Mouse (Mus musculus) CH12.LX (cell line): Measurements from ENCODE around the gene Pip4k2c. TPM values are rescaled to one million over a fixed set of nuclear protein-coding genes. Genes with fewer than 3 reads are reported as not detected.

Experiments used
- DNase-seq: peaks from one replicate; pipeline ENCODE4 v3.0.0-alpha.2; 2013; ENCODE audit errors: extremely low read depth
- H3K27ac ChIP-seq: 2 replicates; pipeline ENCODE4 v1.5.1; 2012; ENCODE audit warnings: low read depth, mild to moderate bottlenecking, control low read depth, moderate library complexity; ENCODE audit not compliant: insufficient read depth
- H3K27me3 ChIP-seq: replicated peaks from 2 replicates; pipeline ENCODE3; 2012; ENCODE audit warnings: inconsistent platforms
- H3K36me3 ChIP-seq, 2 experiments: replicated peaks in 1 of 2; 2 replicates each; pipeline versions ENCODE3 to v1.6.1; 2012; ENCODE audit warnings: inconsistent platforms in 1 of 2, low read length in 1 of 2, mild to moderate bottlenecking in 1 of 2, mixed read lengths in 1 of 2, moderate library complexity in 1 of 2; ENCODE audit not compliant: control insufficient read depth in 1 of 2, insufficient read depth in 1 of 2
- H3K4me1 ChIP-seq, 2 experiments: 2 replicates each; pipeline ENCODE4 v1.6.1; 2012; ENCODE audit warnings: inconsistent platforms in 1 of 2, moderate library complexity in 1 of 2; ENCODE audit not compliant: insufficient read depth in 2 of 2, control insufficient read depth in 1 of 2
- H3K4me2 ChIP-seq: 2 replicates; pipeline ENCODE4 v1.6.1; 2012; ENCODE audit warnings: low read depth, mild to moderate bottlenecking, control low read depth; ENCODE audit not compliant: poor library complexity, insufficient read depth, severe bottlenecking
- H3K4me3 ChIP-seq, 3 experiments: fragments of 150-350 bp in 1 of 3; sonication (generic) in 1 of 3; replicated peaks in 1 of 3; 2 replicates each; pipeline versions ENCODE3 to v1.5.1; 2011 to 2012; ENCODE audit warnings: low read depth in 2 of 3, low read length in 2 of 3, mild to moderate bottlenecking in 2 of 3, moderate library complexity in 2 of 3, control low read depth in 1 of 3, improper control_type of control experiment in 1 of 3, inconsistent platforms in 1 of 3, mixed read lengths in 1 of 3; ENCODE audit not compliant: poor library complexity in 1 of 3
- H3K79me2 ChIP-seq: replicated peaks from 2 replicates; pipeline ENCODE4 v1.6.1; 2012; ENCODE audit warnings: mild to moderate bottlenecking, moderate library complexity; ENCODE audit not compliant: control insufficient read depth, poor library complexity, insufficient read depth, severe bottlenecking; ENCODE audit errors: extremely low read depth
- H3K9ac ChIP-seq: 2 replicates; pipeline ENCODE4 v1.6.1; 2012; ENCODE audit warnings: low read depth, mild to moderate bottlenecking, control low read depth, moderate library complexity; ENCODE audit not compliant: insufficient read depth
- H3K9me3 ChIP-seq: replicated peaks from 2 replicates; pipeline ENCODE3; 2012; ENCODE audit warnings: low read length, inconsistent platforms, mixed read lengths
- BHLHE40 ChIP-seq: IDR thresholded peaks from 2 replicates; pipeline ENCODE4 v1.6.1; 2011; ENCODE audit warnings: mild to moderate bottlenecking, low read depth, low read length, improper control_type of control experiment
- CHD2 ChIP-seq: IDR thresholded peaks from 2 replicates; pipeline ENCODE4 v1.6.1; 2011; ENCODE audit warnings: low read length, improper control_type of control experiment
- CTCF ChIP-seq, 2 experiments: IDR thresholded peaks in 1 of 2; conservative IDR thresholded peaks in 1 of 2; 2 replicates each; pipeline ENCODE4 v1.5.1; 2011 to 2012; ENCODE audit warnings: low read depth in 2 of 2, low read length in 2 of 2, improper control_type of control experiment in 1 of 2, inconsistent platforms in 1 of 2, mild to moderate bottlenecking in 1 of 2, moderate library complexity in 1 of 2
- IRF4 ChIP-seq: IDR thresholded peaks from 2 replicates; pipeline ENCODE4 v1.6.1; 2014; ENCODE audit warnings: low read depth, mild to moderate bottlenecking, inconsistent platforms, low read length, improper control_type of control experiment
- KAT2A ChIP-seq: IDR thresholded peaks from 2 replicates; pipeline ENCODE4 v1.6.1; 2012; ENCODE audit warnings: low read length, improper control_type of control experiment, inconsistent platforms; ENCODE audit not compliant: insufficient replicate concordance
- MAFK ChIP-seq: IDR thresholded peaks from 2 replicates; pipeline ENCODE4 v1.6.1; 2011; ENCODE audit warnings: low read length, improper control_type of control experiment; ENCODE audit not compliant: insufficient replicate concordance
- MXI1 ChIP-seq: IDR thresholded peaks from 2 replicates; pipeline ENCODE4 v1.6.1; 2011; ENCODE audit warnings: mild to moderate bottlenecking, low read depth, low read length, improper control_type of control experiment
- MYC ChIP-seq: IDR thresholded peaks from 2 replicates; pipeline ENCODE4 v1.6.1; 2011; ENCODE audit warnings: low read depth, mild to moderate bottlenecking, improper control_type of control experiment, low read length
- POLR2AphosphoS2 ChIP-seq: IDR thresholded peaks from 2 replicates; pipeline ENCODE4 v1.6.1; 2011; ENCODE audit warnings: low read depth, low read length, improper control_type of control experiment
- RAD21 ChIP-seq: IDR thresholded peaks from 2 replicates; pipeline ENCODE4 v1.6.1; 2011; ENCODE audit warnings: low read depth, mild to moderate bottlenecking, low read length, improper control_type of control experiment, moderate library complexity
- RCOR1 ChIP-seq: conservative IDR thresholded peaks from 2 replicates; pipeline ENCODE4 v1.6.1; 2012; ENCODE audit warnings: low read depth, mild to moderate bottlenecking, inconsistent platforms, low read length, improper control_type of control experiment
- TBP ChIP-seq: conservative IDR thresholded peaks from 2 replicates; pipeline ENCODE4 v1.6.1; 2011; ENCODE audit warnings: low read depth, low read length, improper control_type of control experiment
- UBTF ChIP-seq: IDR thresholded peaks from 2 replicates; pipeline ENCODE4 v1.6.1; 2012; ENCODE audit warnings: low read depth, mild to moderate bottlenecking, inconsistent platforms, low read length, improper control_type of control experiment, moderate library complexity
- ZC3H11A ChIP-seq: IDR thresholded peaks from 2 replicates; pipeline ENCODE4 v1.6.1; 2012; ENCODE audit warnings: low read depth, mild to moderate bottlenecking, inconsistent platforms, low read length, improper control_type of control experiment
- ZKSCAN1 ChIP-seq: IDR thresholded peaks from 2 replicates; pipeline ENCODE4 v1.6.1; 2012; ENCODE audit warnings: low read depth, inconsistent platforms, low read length, improper control_type of control experiment, borderline replicate concordance
- ZMIZ1 ChIP-seq: IDR thresholded peaks from 2 replicates; pipeline ENCODE4 v1.6.1; 2012; ENCODE audit warnings: low read depth, mild to moderate bottlenecking, inconsistent platforms, low read length, improper control_type of control experiment
- ZNF384 ChIP-seq: IDR thresholded peaks from 2 replicates; pipeline ENCODE4 v1.6.1; 2012; ENCODE audit warnings: low read depth, low read length, improper control_type of control experiment, inconsistent platforms
- dilution Hi-C: fragments of 300-500 bp; cut with MboI; formaldehyde crosslinking; loops from 2 replicates; pipeline ENCODE4 v1.14.3; 2020; ENCODE audit warnings: low sequenced_read_pairs; ENCODE audit not compliant: extremely low pct_unique_long_range_greater_than_20kb, extremely low pct_ligation_motif_present
- in situ Hi-C: fragments of 300-500 bp; cut with MboI; formaldehyde crosslinking; loops from 3 replicates; pipeline ENCODE4 v1.14.3; 2019; ENCODE audit warnings: low sequenced_read_pairs, low pct_ligation_motif_present, low pct_unique_long_range_greater_than_20kb, mixed read lengths
- polyA plus RNA-seq: library from polyadenylated mRNA; unstranded; fragments of >175 nt; gene quantifications from 2 replicates; pipeline ENCODE4 v1.2.1, GENCODE M21; 2012; ENCODE audit warnings: low read depth; ENCODE audit not compliant: insufficient read length
- total RNA-seq, 2 experiments: library from RNA; depleted of rRNA; stranded (reverse); fragments of 300-350 nt in 1 of 2; fragments of >200 nt in 1 of 2; gene quantifications; 2 replicates each; pipeline ENCODE4 v1.2.3; 2012 to 2014

Pip4k2c gene
- total and polyA plus RNA-seq, 3 experiments: 13.3 to 24.7 (median 22.7) TPM

DNA sequence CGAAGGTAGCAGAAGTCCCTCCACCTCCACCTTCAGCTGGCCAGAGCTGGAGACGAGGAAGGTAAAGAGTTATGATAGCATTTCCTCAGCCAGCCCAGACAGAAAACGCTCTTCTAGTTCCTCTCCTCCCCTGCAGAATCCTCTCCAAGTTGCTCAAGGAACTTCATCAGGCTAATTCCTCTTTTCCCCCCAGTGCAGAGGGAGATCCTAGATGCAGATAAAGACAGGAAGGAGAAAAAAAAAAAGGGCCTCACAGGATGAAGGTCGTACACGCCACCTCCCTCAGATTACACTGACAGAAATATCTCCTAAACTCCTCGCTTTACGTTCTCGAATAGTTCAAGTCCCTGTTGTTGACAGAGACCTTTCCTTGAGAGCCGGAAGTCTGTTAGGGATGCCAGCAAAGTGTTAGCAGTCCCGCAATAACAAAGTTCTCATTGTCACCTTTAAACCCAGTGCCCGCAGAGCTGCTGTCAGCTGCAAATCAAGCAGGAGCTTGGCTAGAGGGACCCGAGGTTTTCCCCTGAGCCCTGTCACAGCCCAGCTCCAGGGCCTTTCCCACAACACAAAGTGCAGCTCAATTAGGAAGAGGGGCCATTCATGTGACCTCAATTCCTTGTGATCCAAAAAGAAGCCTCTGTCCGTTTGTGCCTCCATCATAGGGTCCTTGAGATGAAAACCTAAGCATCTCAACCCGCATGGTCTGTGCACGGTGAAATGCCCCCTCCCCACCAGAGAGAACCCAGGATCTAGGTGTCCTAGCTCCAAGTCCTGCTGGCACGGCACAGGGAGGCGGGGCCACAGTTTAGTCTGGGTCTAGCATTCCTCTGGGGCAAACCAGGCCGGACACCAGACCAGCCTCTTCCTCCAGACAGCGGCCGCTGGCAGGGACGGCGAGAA is 16.7 kb downstream of the Pip4k2c start:
- no peak for DNase-seq
- Histone ChIP-seq H3K79me2 (no peaks in the 10 kb centered on the region), H3K4me3 (peak overlapping the region; percentile 67 to 87 (median 74)), H3K4me2 (peak overlapping the region; percentile 74), H3K27ac (no peak overlapping the region)
- in situ Hi-C loops: loop anchor here (5.0 kb wide), 1 partner anchor 43 kb away; no protein-coding TSS in a partner anchor
- no peak for TF ChIP-seq TBP
- TF ChIP-seq BHLHE40: no peak
- no peak for TF ChIP-seq RAD21
- TF ChIP-seq ZNF384: 0 out of 2 replicates have a peak, but pooled peaks have one; percentile 27
- TF ChIP-seq MXI1: peak; percentile 16; the same call in 1 of the 2 replicates
- no peak for TF ChIP-seq CTCF (conservative IDR thresholded peaks at IDR 0.05 in 1 of 2, IDR thresholded peaks at IDR 0.05 in 1 of 2; ENCODE audit: low read depth in 2 of 2, low read length in 2 of 2)
- TF ChIP-seq, all 38 proteins: peak for 2
- Histone ChIP-seq H3K36me3 (peaks cover 40 to 60% of the 10 kb centered on the region in 2 experiments), H3K9me3 (no peaks in the 10 kb centered on the region), H3K9ac (peak overlapping the region; percentile 78), H3K27me3 (no peaks in the 10 kb centered on the region), H3K4me1 (peaks cover 3 to 31% of the 10 kb centered on the region in 2 experiments; a peak in 3 of 4 replicates)
- dilution Hi-C loops: no loop called here

DNA sequence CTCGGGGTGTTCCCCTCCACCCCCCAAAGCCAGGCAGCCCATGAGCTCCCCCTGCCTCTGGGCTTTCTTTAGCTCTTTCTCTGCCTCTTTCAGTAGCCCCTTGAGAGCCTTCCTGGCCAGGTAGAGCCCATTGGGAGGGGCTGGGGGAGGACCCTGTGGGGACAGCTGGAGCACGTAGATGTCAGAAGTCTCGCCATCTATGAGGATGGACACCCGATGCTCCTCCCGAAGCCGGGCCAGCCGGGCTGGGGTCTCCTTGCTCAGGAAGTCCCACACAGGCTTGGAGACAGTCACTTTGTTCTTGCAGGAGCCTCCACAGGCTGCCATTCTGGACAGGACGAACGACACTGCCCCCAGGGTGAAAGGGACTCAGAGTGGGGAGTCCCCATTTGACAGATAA is 18.4 kb downstream of the Pip4k2c start:
- H3K9me3 ChIP-seq: no peaks in the 10 kb centered on the region
- DNase-seq: no peak
- peaks cover 3 to 37% of the 10 kb centered on the region in 2 experiments; a peak in 3 of 4 replicates for H3K4me1 ChIP-seq
- H3K36me3 ChIP-seq: peaks cover 25 to 44% of the 10 kb centered on the region in 2 experiments
- H3K4me3 ChIP-seq: no peak overlapping the region
- dilution Hi-C loops: no loop called here
- H3K79me2 ChIP-seq: no peaks in the 10 kb centered on the region
- H3K27ac ChIP-seq: no peak overlapping the region
- TF ChIP-seq KAT2A (no peak), IRF4 (no peak), ZMIZ1 (no peak), ZKSCAN1 (no peak), POLR2AphosphoS2 (no peak), ZC3H11A (no peak), UBTF (no peak), MAFK (no peak), CTCF (conservative IDR thresholded peaks at IDR 0.05 in 1 of 2, IDR thresholded peaks at IDR 0.05 in 1 of 2; ENCODE audit: low read depth in 2 of 2, low read length in 2 of 2) (no peak), RAD21 (no peak), CHD2 (no peak), ZNF384 (no peak), RCOR1 (no peak), MYC (no peak), TBP (no peak)
- no peaks in the 10 kb centered on the region for H3K27me3 ChIP-seq
- in situ Hi-C loops: no loop called here
- no peak overlapping the region for H3K4me2 ChIP-seq
- no peak overlapping the region for H3K9ac ChIP-seq
